Mouse (Mus musculus) CD4-positive helper T cell, adult 2 months (primary cell): ENCODE results near the gene Gsta4.
"Not testable (repeated sequence)": the region's sequence is repeated elsewhere in the genome, so short reads cannot be mapped to it uniquely, and the experiment has no call there.

Source experiments
- DNase-seq: peaks from one replicate; pipeline ENCODE4 v3.0.0-alpha.2; 2012; ENCODE audit warnings: low read depth, missing footprints, low spot score

Gsta4 gene

DNA sequence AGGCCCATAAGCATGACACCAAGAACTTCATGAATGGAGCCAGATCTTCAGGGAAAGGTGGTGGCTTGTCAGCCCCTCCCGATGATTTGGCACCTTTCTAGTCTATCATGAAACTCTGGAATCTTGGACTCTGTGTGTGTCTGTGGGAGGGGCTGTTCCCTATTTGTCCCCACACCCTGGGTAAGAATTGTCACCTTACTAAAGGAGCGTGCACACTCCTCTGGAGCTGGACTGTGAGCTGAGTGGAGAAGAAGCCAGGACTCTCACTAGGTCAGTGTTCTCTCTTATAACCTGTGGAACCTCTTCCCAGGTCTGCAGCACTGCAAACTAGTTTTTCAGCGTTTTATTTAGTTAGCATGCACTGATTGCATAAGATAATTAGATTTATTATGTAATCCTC, 47.9 kb downstream of the Gsta4 start, which contains the start of gene Gsta1:
Gene Gsta1, plus strand, starts transcription at position 196 of the 400 bp plus-strand sequence.
- DNase-seq: not testable (repeated sequence)

DNA sequence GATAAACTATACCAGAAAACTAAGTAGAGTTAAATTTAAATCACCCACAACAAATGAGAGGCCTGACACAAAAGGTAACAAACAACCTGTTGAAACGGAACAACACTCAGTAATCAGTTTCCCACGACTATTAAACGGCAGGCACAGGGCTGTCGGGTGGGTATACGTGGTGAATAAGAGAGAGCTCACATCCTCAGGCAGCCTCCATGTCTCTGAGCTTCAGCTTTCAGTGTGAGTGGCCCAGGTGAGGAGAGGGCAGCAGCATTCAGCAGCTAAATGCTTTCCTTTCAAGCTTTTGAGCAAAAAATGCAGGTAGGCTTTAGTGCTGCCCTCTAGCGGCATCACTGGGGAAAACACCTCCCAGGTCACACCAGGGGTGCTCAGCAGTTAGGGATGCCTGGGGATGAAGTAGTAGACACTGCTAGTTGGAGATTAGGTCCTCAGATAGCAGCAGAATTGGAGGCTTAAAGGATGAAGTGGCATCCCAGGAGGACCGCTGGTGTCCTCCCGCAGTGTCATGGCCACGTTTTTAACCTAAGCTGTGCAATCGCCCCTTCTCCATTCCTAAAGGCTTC, 50.6 kb downstream of the Gsta4 start:
- DNase-seq: not testable (repeated sequence)

DNA sequence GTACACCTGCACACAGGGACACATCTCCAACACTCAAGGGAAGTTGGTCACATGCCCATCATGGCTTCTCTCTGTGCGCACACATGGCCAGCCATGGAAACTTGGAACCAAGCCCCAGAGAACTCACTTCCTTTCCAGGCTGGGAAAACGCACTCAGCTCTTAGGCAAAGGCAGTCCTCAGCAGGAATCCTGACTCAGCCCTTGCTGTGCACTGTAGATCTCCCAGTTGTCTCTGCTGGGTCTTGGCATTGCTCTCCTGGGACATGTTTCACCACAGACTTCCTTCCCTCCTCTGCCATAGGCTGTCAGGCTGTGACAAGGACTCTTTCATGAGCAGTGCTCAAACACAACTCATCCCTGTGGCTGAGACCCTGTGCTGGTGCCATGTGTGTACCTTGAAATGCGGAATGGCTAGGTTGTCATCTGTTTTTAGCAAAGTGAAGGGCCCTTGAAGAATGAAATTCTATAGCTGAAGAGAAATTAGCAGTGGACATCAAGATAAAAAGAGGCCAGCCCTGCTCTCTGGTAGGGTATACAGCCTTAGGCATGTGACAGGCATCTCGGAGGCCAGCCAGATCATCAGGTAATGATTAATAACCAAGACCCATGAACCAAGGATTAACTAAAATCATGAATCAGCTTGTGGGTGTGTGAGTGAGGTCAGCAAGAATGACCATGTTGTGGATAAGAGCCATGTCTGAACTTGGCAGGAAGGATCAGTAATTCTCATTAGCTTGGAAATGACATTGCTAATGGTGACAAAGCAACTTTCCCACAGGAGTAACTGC, 73.3 kb downstream of the Gsta4 start:
- not testable (repeated sequence) for DNase-seq

DNA sequence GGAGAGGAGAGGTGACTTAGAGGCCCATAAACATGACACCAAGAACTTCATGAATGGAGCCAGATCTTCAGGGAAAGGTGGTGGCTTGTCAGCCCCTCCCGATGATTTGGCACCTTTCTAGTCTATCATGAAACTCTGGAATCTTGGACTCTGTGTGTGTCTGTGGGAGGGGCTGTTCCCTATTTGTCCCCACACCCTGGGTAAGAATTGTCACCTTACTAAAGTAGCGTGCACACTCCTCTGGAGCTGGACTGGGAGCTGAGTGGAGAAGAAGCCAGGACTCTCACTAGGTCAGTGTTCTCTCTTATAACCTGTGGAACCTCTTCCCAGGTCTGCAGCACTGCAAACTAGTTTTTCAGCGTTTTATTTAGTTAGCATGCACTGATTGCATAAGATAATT, 74.3 kb downstream of the Gsta4 start, which contains the start of gene Gm3776:
Gene Gm3776, plus strand, starts transcription at position 216 of the 400 bp plus-strand sequence.
- not testable (repeated sequence) for DNase-seq
